Mouse (Mus musculus): Measurements from ENCODE around the gene Myh9. TPM values are rescaled to one million over a fixed set of nuclear protein-coding genes. Genes with fewer than 3 reads are reported as not detected.

Myh9 gene
- polyA plus RNA-seq, 1 experiment from 2014 or later, result 55.4 TPM

GRCm38 (mm10) chr15:77796409-77797035 is 45.5 kb downstream of the Myh9 start:
- peaks cover 49% of the 10 kb centered on the region for H3K4me1 ChIP-seq (ENCODE audit: insufficient read depth, low read length)
- H3K9me3 ChIP-seq (ENCODE audit: low read length), result no peaks in the 10 kb centered on the region
- 93% methylated on average over 26 of the region's 26 CpGs for WGBS
- H3K9ac ChIP-seq (replicated peaks; ENCODE audit: low read length), result no peak overlapping the region
- no peak for ATAC-seq (ENCODE audit: low FRiP score, low TSS enrichment)
- peak overlapping the region; percentile 99; the same call in 1 of the 2 replicates for H3K27ac ChIP-seq (ENCODE audit: low read length)
- H3K36me3 ChIP-seq (ENCODE audit: insufficient read depth, low read length), result peaks cover 49% of the 10 kb centered on the region
- H3K4me2 ChIP-seq (replicated peaks; ENCODE audit: low read depth, low read length), result no peak overlapping the region
- no peaks in the 10 kb centered on the region for H3K27me3 ChIP-seq (ENCODE audit: insufficient read depth, low read length)
- H3K4me3 ChIP-seq (ENCODE audit: low read length), result no peak overlapping the region

- H3K9me3 ChIP-seq (ENCODE audit: low read length), result no peaks in the 10 kb centered on the region
- H3K4me3 ChIP-seq (ENCODE audit: low read length), result no peak overlapping the region
- no peaks in the 10 kb centered on the region for H3K27me3 ChIP-seq (ENCODE audit: insufficient read depth, low read length)
- ATAC-seq (ENCODE audit: low FRiP score, low TSS enrichment), result no peak
- peaks cover 37% of the 10 kb centered on the region for H3K4me1 ChIP-seq (ENCODE audit: insufficient read depth, low read length)
- peaks cover 59% of the 10 kb centered on the region for H3K36me3 ChIP-seq (ENCODE audit: insufficient read depth, low read length)
- peak overlapping the region; percentile 22; the same call in 1 of the 2 replicates for H3K27ac ChIP-seq (ENCODE audit: low read length)
- 83% methylated on average over 13 of the region's 13 CpGs for WGBS
- no peak overlapping the region for H3K4me2 ChIP-seq (replicated peaks; ENCODE audit: low read depth, low read length)
- H3K9ac ChIP-seq (replicated peaks; ENCODE audit: low read length), result no peak overlapping the region; the same call in 1 of the 2 replicates
Observed at GRCm38 (mm10) chr15:77794908-77795356, 47.0 kb downstream of the Myh9 start.

- WGBS, result 70% methylated on average over 13 of the region's 13 CpGs
- peaks cover 65% of the 10 kb centered on the region for H3K36me3 ChIP-seq (ENCODE audit: insufficient read depth, low read length)
- no peak for ATAC-seq (ENCODE audit: low FRiP score, low TSS enrichment)
- peaks cover 31% of the 10 kb centered on the region for H3K4me1 ChIP-seq (ENCODE audit: insufficient read depth, low read length)
- no peak overlapping the region for H3K4me2 ChIP-seq (replicated peaks; ENCODE audit: low read depth, low read length)
- H3K9ac ChIP-seq (replicated peaks; ENCODE audit: low read length), result no peak overlapping the region
- H3K27me3 ChIP-seq (ENCODE audit: insufficient read depth, low read length), result no peaks in the 10 kb centered on the region
- H3K27ac ChIP-seq (ENCODE audit: low read length), result peak overlapping the region; percentile 48; the same call in 1 of the 2 replicates
- H3K4me3 ChIP-seq (ENCODE audit: low read length), result no peak overlapping the region
- no peaks in the 10 kb centered on the region for H3K9me3 ChIP-seq (ENCODE audit: low read length)
Observed at GRCm38 (mm10) chr15:77794138-77794907, 47.7 kb downstream of the Myh9 start.

GRCm38 (mm10) chr15:77793554-77793953 is 48.4 kb downstream of the Myh9 start:
- Histone ChIP-seq H3K9me3 (ENCODE audit: low read length) (no peaks in the 10 kb centered on the region), H3K27me3 (ENCODE audit: insufficient read depth, low read length) (no peaks in the 10 kb centered on the region), H3K27ac (ENCODE audit: low read length) (no peak overlapping the region), H3K4me3 (ENCODE audit: low read length) (no peak overlapping the region), H3K4me1 (ENCODE audit: insufficient read depth, low read length) (peaks cover 23% of the 10 kb centered on the region), H3K4me2 (replicated peaks; ENCODE audit: low read depth, low read length) (no peak overlapping the region), H3K36me3 (ENCODE audit: insufficient read depth, low read length) (peaks cover 73% of the 10 kb centered on the region), H3K9ac (replicated peaks; ENCODE audit: low read length) (no peak overlapping the region)
- ATAC-seq (ENCODE audit: low FRiP score, low TSS enrichment), result no peak
- WGBS, result 86% methylated on average over 7 of the region's 7 CpGs

GRCm38 (mm10) chr15:77793094-77793493 is 48.9 kb downstream of the Myh9 start:
- ATAC-seq (ENCODE audit: low FRiP score, low TSS enrichment), result no peak
- H3K27me3 ChIP-seq (ENCODE audit: insufficient read depth, low read length), result no peaks in the 10 kb centered on the region
- WGBS, result 88% methylated on average over 4 of the region's 4 CpGs
- no peaks in the 10 kb centered on the region for H3K9me3 ChIP-seq (ENCODE audit: low read length)
- H3K4me1 ChIP-seq (ENCODE audit: insufficient read depth, low read length), result peaks cover 18% of the 10 kb centered on the region
- H3K36me3 ChIP-seq (ENCODE audit: insufficient read depth, low read length), result peaks cover 77% of the 10 kb centered on the region
- H3K4me3 ChIP-seq (ENCODE audit: low read length), result no peak overlapping the region
- no peak overlapping the region for H3K9ac ChIP-seq (replicated peaks; ENCODE audit: low read length)
- H3K27ac ChIP-seq (ENCODE audit: low read length), result no peak overlapping the region
- no peak overlapping the region for H3K4me2 ChIP-seq (replicated peaks; ENCODE audit: low read depth, low read length)

- H3K4me3 ChIP-seq (ENCODE audit: low read length), result no peak overlapping the region
- peaks cover 84% of the 10 kb centered on the region for H3K36me3 ChIP-seq (ENCODE audit: insufficient read depth, low read length)
- H3K27me3 ChIP-seq (ENCODE audit: insufficient read depth, low read length), result no peaks in the 10 kb centered on the region
- H3K9ac ChIP-seq (replicated peaks; ENCODE audit: low read length), result no peak overlapping the region
- H3K4me1 ChIP-seq (ENCODE audit: insufficient read depth, low read length), result peaks cover 8% of the 10 kb centered on the region
- no peak overlapping the region for H3K4me2 ChIP-seq (replicated peaks; ENCODE audit: low read depth, low read length)
- 83% methylated on average over 9 of the region's 9 CpGs for WGBS
- ATAC-seq (ENCODE audit: low FRiP score, low TSS enrichment), result no peak
- no peaks in the 10 kb centered on the region for H3K9me3 ChIP-seq (ENCODE audit: low read length)
- no peak overlapping the region for H3K27ac ChIP-seq (ENCODE audit: low read length)
Observed at GRCm38 (mm10) chr15:77792056-77792455, 49.9 kb downstream of the Myh9 start.

GRCm38 (mm10) chr15:77790656-77791405 is 51.1 kb downstream of the Myh9 start:
- Histone ChIP-seq H3K27ac (ENCODE audit: low read length) (no peak overlapping the region), H3K27me3 (ENCODE audit: insufficient read depth, low read length) (no peaks in the 10 kb centered on the region), H3K4me3 (ENCODE audit: low read length) (no peak overlapping the region), H3K9ac (replicated peaks; ENCODE audit: low read length) (no peak overlapping the region), H3K4me1 (ENCODE audit: insufficient read depth, low read length) (0 out of 2 replicates have a peak, but pooled peaks cover 5% of the 10 kb centered on the region), H3K36me3 (ENCODE audit: insufficient read depth, low read length) (peaks cover 90% of the 10 kb centered on the region), H3K9me3 (ENCODE audit: low read length) (no peaks in the 10 kb centered on the region), H3K4me2 (replicated peaks; ENCODE audit: low read depth, low read length) (no peak overlapping the region)
- WGBS, result 93% methylated on average over 21 of the region's 21 CpGs
- ATAC-seq (ENCODE audit: low FRiP score, low TSS enrichment), result no peak

- Histone ChIP-seq H3K4me1 (ENCODE audit: insufficient read depth, low read length) (no peaks in the 10 kb centered on the region), H3K36me3 (ENCODE audit: insufficient read depth, low read length) (peaks cover 96% of the 10 kb centered on the region), H3K9me3 (ENCODE audit: low read length) (no peaks in the 10 kb centered on the region), H3K4me3 (ENCODE audit: low read length) (no peak overlapping the region), H3K27me3 (ENCODE audit: insufficient read depth, low read length) (no peaks in the 10 kb centered on the region), H3K9ac (replicated peaks; ENCODE audit: low read length) (no peak overlapping the region), H3K27ac (ENCODE audit: low read length) (no peak overlapping the region), H3K4me2 (replicated peaks; ENCODE audit: low read depth, low read length) (no peak overlapping the region)
- no peak for ATAC-seq (ENCODE audit: low FRiP score, low TSS enrichment)
- WGBS, result 74% methylated on average over 3 of the region's 3 CpGs
Observed at GRCm38 (mm10) chr15:77789186-77789585, 52.8 kb downstream of the Myh9 start.

- 89% methylated on average over 6 of the region's 6 CpGs for WGBS
- H3K27me3 ChIP-seq (ENCODE audit: insufficient read depth, low read length), result no peaks in the 10 kb centered on the region
Observed at GRCm38 (mm10) chr15:77788356-77788755, 53.6 kb downstream of the Myh9 start.

More at GRCm38 (mm10) chr15:77788356-77788755, 53.6 kb downstream of the Myh9 start:
- ATAC-seq (ENCODE audit: low FRiP score, low TSS enrichment), result no peak
- Histone ChIP-seq H3K9me3 (ENCODE audit: low read length) (no peaks in the 10 kb centered on the region), H3K4me2 (replicated peaks; ENCODE audit: low read depth, low read length) (no peak overlapping the region), H3K4me3 (ENCODE audit: low read length) (no peak overlapping the region), H3K36me3 (ENCODE audit: insufficient read depth, low read length) (peaks cover 98% of the 10 kb centered on the region), H3K9ac (replicated peaks; ENCODE audit: low read length) (no peak overlapping the region), H3K4me1 (ENCODE audit: insufficient read depth, low read length) (no peaks in the 10 kb centered on the region), H3K27ac (ENCODE audit: low read length) (no peak overlapping the region)
